Mouse (Mus musculus): ENCODE results near the gene Esp15.
"Not testable (repeated sequence)": the region's sequence is repeated elsewhere in the genome, so short reads cannot be mapped to it uniquely, and the experiment has no call there.

Gene Esp15
- long read RNA-seq, experiment 1, result 0 reads
- long read RNA-seq, experiment 2, result 0 reads

- intact Hi-C loops (cut with DNase I), result not testable (repeated sequence)
These were observed at the start of gene Esp15 for GRCm38 (mm10) chr17:39640654-39641053. TSS of gene Esp15 (plus strand) at chr17:39640954.

- intact Hi-C loops (cut with DNase I), result no loop called here
These were observed 49.2 kb upstream of the Esp15 start for GRCm38 (mm10) chr17:39591550-39591949.

Measured in adrenal gland (tissue).